Mouse (Mus musculus): ENCODE results near the gene Vapa. TPM values are rescaled to one million over a fixed set of nuclear protein-coding genes. Genes with fewer than 3 reads are reported as not detected.

Gene Vapa
- total RNA-seq, 2 experiments from 2014 or later: 129 to 132 TPM

Other genes with a start within 250 kb of the Vapa start
- gene Tmem232, start 72.8 kb downstream of the Vapa start, total RNA-seq (2021): 1 to 10 TPM in 1 of 2 experiments, under 1 TPM in 1; 0.89 to 1.7 TPM
- not detected for gene Txndc2, start 28.6 kb upstream of the Vapa start, total RNA-seq (2021)
- 10 to 100 TPM; 52.0 to 55.6 TPM for gene Rab31, start 159.2 kb upstream of the Vapa start, total RNA-seq (2021)
- 10 to 100 TPM; 26.3 to 36.5 TPM for gene Ppp4r1, start 169.0 kb upstream of the Vapa start, total RNA-seq (2021)